Mouse (Mus musculus): Measurements from ENCODE around the gene Vwa5a. TPM values are rescaled to one million over a fixed set of nuclear protein-coding genes. Genes with fewer than 3 reads are reported as not detected.

Vwa5a gene
- 72.4 and 74.2 TPM in 2 replicates for polyA plus RNA-seq (2011; ENCODE audit: insufficient read depth, insufficient read length, low read depth, missing spikeins)

DNA sequence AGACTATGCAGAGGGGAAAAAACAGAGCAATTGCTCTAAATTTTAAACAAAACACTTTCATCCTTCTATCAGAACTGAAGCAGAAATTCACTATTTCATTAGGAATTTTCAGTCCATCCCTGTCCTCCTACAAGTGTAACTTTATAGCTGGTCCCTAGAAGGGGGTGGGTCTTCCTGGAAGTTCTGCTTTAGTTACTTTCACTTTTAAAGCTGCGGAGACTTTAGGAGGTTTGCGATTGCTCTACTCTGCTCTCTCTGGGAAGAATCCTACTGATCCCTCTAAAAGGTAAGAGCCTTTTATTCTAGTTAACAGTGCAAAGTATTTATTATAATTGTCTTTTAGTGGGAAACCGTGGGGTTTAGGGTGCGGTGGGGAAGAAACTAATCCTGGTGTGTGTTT, at the start of gene Vwa5a:
TSS of gene Vwa5a (plus strand) at position 167 of the 400 bp plus-strand sequence.
- Histone ChIP-seq H3K4me1 (ENCODE audit: control insufficient read depth, insufficient read depth, low read length) (no peaks in the 10 kb centered on the region), H3K9ac (ENCODE audit: low read depth, poor library complexity, severe bottlenecking) (0 out of 2 replicates have a peak within 1 kb of the TSS, but pooled peaks have one; percentile 52), H3K4me3 (ENCODE audit: low read depth, low read length) (peak within 1 kb of the TSS; percentile 41), H3K27ac (ENCODE audit: insufficient read depth, low read length) (0 out of 2 replicates have a peak within 1 kb of the TSS, but pooled peaks have one; percentile 16), H3K36me3 (ENCODE audit: control insufficient read depth, insufficient read depth, low read length, poor library complexity, severe bottlenecking) (no peaks in the 10 kb centered on the region; the same call in 1 of the 2 replicates), H3K9me3 (replicated peaks; ENCODE audit: control insufficient read depth, insufficient read depth, low read length, poor library complexity, severe bottlenecking) (no peaks in the 10 kb centered on the region), H3K27me3 (ENCODE audit: control insufficient read depth, insufficient read depth, low read length, poor library complexity, severe bottlenecking) (no peaks in the 10 kb centered on the region)
- TF ChIP-seq CTCF (IDR thresholded peaks at IDR 0.05; ENCODE audit: low read depth, low read length) = no peak
- TF ChIP-seq EP300 (IDR thresholded peaks at IDR 0.05; ENCODE audit: insufficient read depth, low read depth, low read length) = no peak
- TF ChIP-seq POLR2A (IDR thresholded peaks at IDR 0.05; ENCODE audit: insufficient read depth, low read length) = no peak

DNA sequence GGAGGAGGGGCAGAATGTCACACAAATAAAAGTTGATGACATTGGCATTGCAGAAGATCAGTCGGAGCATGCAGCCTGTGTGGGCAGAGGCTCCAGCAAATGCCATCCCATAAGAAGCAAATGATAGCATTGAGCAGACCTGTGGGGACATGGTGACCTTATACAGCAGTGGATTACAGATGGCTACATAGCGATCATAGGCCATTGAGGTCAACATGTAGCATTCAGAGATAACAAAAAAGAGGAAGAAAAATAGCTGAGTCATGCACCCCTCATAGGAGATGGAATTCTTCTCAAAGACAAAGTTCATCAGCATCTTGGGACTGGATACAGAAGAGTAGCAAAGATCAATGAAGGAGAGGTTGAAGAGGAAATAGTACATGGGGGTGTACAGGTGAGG, 45.2 kb upstream of the Vwa5a start:
- Histone ChIP-seq H3K27me3 (ENCODE audit: control insufficient read depth, insufficient read depth, low read length, poor library complexity, severe bottlenecking) (no peaks in the 10 kb centered on the region), H3K4me3 (ENCODE audit: low read depth, low read length) (no peak overlapping the region), H3K36me3 (ENCODE audit: control insufficient read depth, insufficient read depth, low read length, poor library complexity, severe bottlenecking) (no peaks in the 10 kb centered on the region), H3K4me1 (ENCODE audit: control insufficient read depth, insufficient read depth, low read length) (no peaks in the 10 kb centered on the region), H3K9me3 (replicated peaks; ENCODE audit: control insufficient read depth, insufficient read depth, low read length, poor library complexity, severe bottlenecking) (no peaks in the 10 kb centered on the region), H3K9ac (ENCODE audit: low read depth, poor library complexity, severe bottlenecking) (no peak overlapping the region), H3K27ac (ENCODE audit: insufficient read depth, low read length) (no peak overlapping the region)
- TF ChIP-seq EP300 (IDR thresholded peaks at IDR 0.05; ENCODE audit: insufficient read depth, low read depth, low read length) (no peak), POLR2A (IDR thresholded peaks at IDR 0.05; ENCODE audit: insufficient read depth, low read length) (no peak), CTCF (IDR thresholded peaks at IDR 0.05; ENCODE audit: low read depth, low read length) (no peak)

GRCm38 (mm10) chr9:38674501-38674900, 43.6 kb upstream of the Vwa5a start, which contains the start of gene Olfr918:
Olfr918 (minus strand) TSS chr9:38674601.
- no peak for TF ChIP-seq EP300 (IDR thresholded peaks at IDR 0.05; ENCODE audit: insufficient read depth, low read depth, low read length)
- no peak for TF ChIP-seq CTCF (IDR thresholded peaks at IDR 0.05; ENCODE audit: low read depth, low read length)
- no peak for TF ChIP-seq POLR2A (IDR thresholded peaks at IDR 0.05; ENCODE audit: insufficient read depth, low read length)
- Histone ChIP-seq H3K9me3 (replicated peaks; ENCODE audit: control insufficient read depth, insufficient read depth, low read length, poor library complexity, severe bottlenecking) (no peaks in the 10 kb centered on the region), H3K27ac (ENCODE audit: insufficient read depth, low read length) (no peak within 1 kb of the TSS), H3K4me1 (ENCODE audit: control insufficient read depth, insufficient read depth, low read length) (no peaks in the 10 kb centered on the region), H3K36me3 (ENCODE audit: control insufficient read depth, insufficient read depth, low read length, poor library complexity, severe bottlenecking) (no peaks in the 10 kb centered on the region), H3K27me3 (ENCODE audit: control insufficient read depth, insufficient read depth, low read length, poor library complexity, severe bottlenecking) (no peaks in the 10 kb centered on the region), H3K4me3 (ENCODE audit: low read depth, low read length) (no peak within 1 kb of the TSS), H3K9ac (ENCODE audit: low read depth, poor library complexity, severe bottlenecking) (no peak within 1 kb of the TSS)

- Histone ChIP-seq H3K27me3 (ENCODE audit: control insufficient read depth, insufficient read depth, low read length, poor library complexity, severe bottlenecking) (no peaks in the 10 kb centered on the region), H3K9ac (ENCODE audit: low read depth, poor library complexity, severe bottlenecking) (no peak overlapping the region)
Measured at GRCm38 (mm10) chr9:38718927-38719441, 916 bp downstream of the Vwa5a start.

GRCm38 (mm10) chr9:38724044-38724443, 6.0 kb downstream of the Vwa5a start:
- no peak overlapping the region for H3K27ac ChIP-seq (ENCODE audit: insufficient read depth, low read length)
- TF ChIP-seq POLR2A (IDR thresholded peaks at IDR 0.05; ENCODE audit: insufficient read depth, low read length) (no peak), EP300 (IDR thresholded peaks at IDR 0.05; ENCODE audit: insufficient read depth, low read depth, low read length) (no peak), CTCF (IDR thresholded peaks at IDR 0.05; ENCODE audit: low read depth, low read length) (no peak)
- H3K4me1 ChIP-seq (ENCODE audit: control insufficient read depth, insufficient read depth, low read length) = no peaks in the 10 kb centered on the region
- no peaks in the 10 kb centered on the region for H3K27me3 ChIP-seq (ENCODE audit: control insufficient read depth, insufficient read depth, low read length, poor library complexity, severe bottlenecking)
- H3K4me3 ChIP-seq (ENCODE audit: low read depth, low read length) = no peak overlapping the region
- no peaks in the 10 kb centered on the region for H3K9me3 ChIP-seq (replicated peaks; ENCODE audit: control insufficient read depth, insufficient read depth, low read length, poor library complexity, severe bottlenecking)
- H3K36me3 ChIP-seq (ENCODE audit: control insufficient read depth, insufficient read depth, low read length, poor library complexity, severe bottlenecking) = no peaks in the 10 kb centered on the region; the same call in 1 of the 2 replicates
- H3K9ac ChIP-seq (ENCODE audit: low read depth, poor library complexity, severe bottlenecking) = no peak overlapping the region

More at GRCm38 (mm10) chr9:38718927-38719441, 916 bp downstream of the Vwa5a start:
- Histone ChIP-seq H3K9me3 (replicated peaks; ENCODE audit: control insufficient read depth, insufficient read depth, low read length, poor library complexity, severe bottlenecking) (no peaks in the 10 kb centered on the region), H3K4me3 (ENCODE audit: low read depth, low read length) (peak overlapping the region; percentile 41), H3K27ac (ENCODE audit: insufficient read depth, low read length) (no peak overlapping the region), H3K36me3 (ENCODE audit: control insufficient read depth, insufficient read depth, low read length, poor library complexity, severe bottlenecking) (no peaks in the 10 kb centered on the region; the same call in 1 of the 2 replicates), H3K4me1 (ENCODE audit: control insufficient read depth, insufficient read depth, low read length) (no peaks in the 10 kb centered on the region)
- TF ChIP-seq EP300 (IDR thresholded peaks at IDR 0.05; ENCODE audit: insufficient read depth, low read depth, low read length) (no peak), POLR2A (IDR thresholded peaks at IDR 0.05; ENCODE audit: insufficient read depth, low read length) (no peak), CTCF (IDR thresholded peaks at IDR 0.05; ENCODE audit: low read depth, low read length) (no peak)

- Histone ChIP-seq H3K4me1 (ENCODE audit: control insufficient read depth, insufficient read depth, low read length) (no peaks in the 10 kb centered on the region), H3K36me3 (ENCODE audit: control insufficient read depth, insufficient read depth, low read length, poor library complexity, severe bottlenecking) (no peaks in the 10 kb centered on the region), H3K4me3 (ENCODE audit: low read depth, low read length) (no peak overlapping the region), H3K9me3 (replicated peaks; ENCODE audit: control insufficient read depth, insufficient read depth, low read length, poor library complexity, severe bottlenecking) (no peaks in the 10 kb centered on the region), H3K27me3 (ENCODE audit: control insufficient read depth, insufficient read depth, low read length, poor library complexity, severe bottlenecking) (no peaks in the 10 kb centered on the region), H3K9ac (ENCODE audit: low read depth, poor library complexity, severe bottlenecking) (no peak overlapping the region), H3K27ac (ENCODE audit: insufficient read depth, low read length) (no peak overlapping the region)
- no peak for TF ChIP-seq CTCF (IDR thresholded peaks at IDR 0.05; ENCODE audit: low read depth, low read length)
- TF ChIP-seq POLR2A (IDR thresholded peaks at IDR 0.05; ENCODE audit: insufficient read depth, low read length) = no peak
- TF ChIP-seq EP300 (IDR thresholded peaks at IDR 0.05; ENCODE audit: insufficient read depth, low read depth, low read length) = no peak
Measured at GRCm38 (mm10) chr9:38728218-38728617, 10.2 kb downstream of the Vwa5a start.
